Mouse (Mus musculus) heart, adult 2 months (tissue): ENCODE measurements around the gene Ahdc1. TPM values are rescaled to one million over a fixed set of nuclear protein-coding genes. Genes with fewer than 3 reads are reported as not detected.

ENCODE experiments used
- DNase-seq, 2 experiments: peaks; one replicate each; pipeline ENCODE4 v3.0.0; 2021
- H3K27ac ChIP-seq: fragments of 200-600 bp; 2 replicates; pipeline ENCODE4 v1.8.1; 2022
- H3K27me3 ChIP-seq: fragments of 200-500 bp; 2 replicates; pipeline ENCODE4 v1.6.1; 2012; ENCODE audit warnings: mild to moderate bottlenecking, low read length, inconsistent platforms, mixed read lengths; ENCODE audit not compliant: control insufficient read depth, insufficient read depth
- H3K36me3 ChIP-seq: fragments of 200-500 bp; 2 replicates; pipeline ENCODE4 v1.6.1; 2012; ENCODE audit warnings: low read length, inconsistent platforms; ENCODE audit not compliant: control insufficient read depth, insufficient read depth
- H3K4me1 ChIP-seq: fragments of 200-500 bp; 2 replicates; pipeline ENCODE4 v1.6.1; 2011; ENCODE audit warnings: low read length; ENCODE audit not compliant: control insufficient read depth, insufficient read depth
- H3K4me3 ChIP-seq: fragments of 200-600 bp; 2 replicates; pipeline ENCODE4 v1.8.1; 2022
- H3K79me2 ChIP-seq: fragments of 200-500 bp; replicated peaks from 2 replicates; pipeline ENCODE4 v1.6.1; 2012; ENCODE audit warnings: mild to moderate bottlenecking, inconsistent platforms, low read length, moderate library complexity, mixed read lengths; ENCODE audit not compliant: control insufficient read depth, insufficient read depth
- H3K9ac ChIP-seq: fragments of 200-500 bp; 2 replicates; pipeline ENCODE4 v1.6.1; 2012; ENCODE audit warnings: low read depth, mild to moderate bottlenecking, control low read depth, inconsistent platforms, low read length, mixed read lengths
- CTCF ChIP-seq: fragments of 200-600 bp; IDR thresholded peaks from 2 replicates; pipeline ENCODE4 v1.8.1; 2022; ENCODE audit warnings: antibody characterized with exemption, mild to moderate bottlenecking, moderate library complexity
- EP300 ChIP-seq: fragments of 200-500 bp; IDR thresholded peaks from 2 replicates; pipeline ENCODE4 v1.6.1; 2011; ENCODE audit warnings: low read depth, low read length, control low read depth; ENCODE audit not compliant: insufficient read depth
- POLR2A ChIP-seq: fragments of 200-500 bp; IDR thresholded peaks from 2 replicates; pipeline ENCODE4 v1.6.1; 2011; ENCODE audit warnings: mild to moderate bottlenecking, low read depth, low read length, control low read depth; ENCODE audit not compliant: insufficient read depth
- WGBS: fragments of 180-500 bp; shearing (Covaris S2); methylation state at CpG from one replicate; pipeline ENCODE4 v1.1.7; 2018; 5-methylcytosine and 5-hydroxymethylcytosine counted together
- intact Hi-C: fragments of 180-260 bp; cut with DNase I; formaldehyde crosslinking; loops from one replicate; pipeline ENCODE4 v1.15.1; 2025
- polyA plus RNA-seq: library from polyadenylated mRNA; depleted of rRNA; stranded (reverse); fragments of >200 nt; gene quantifications from 2 replicates; pipeline ENCODE4 v1.2.3, GENCODE M21; 2012
- total RNA-seq, 2 experiments: library from RNA; stranded (reverse); gene quantifications; 2 replicates each; pipeline ENCODE4 v1.2.3; 2021

Gene Ahdc1
- total and polyA plus RNA-seq, 3 experiments, result 21.8 to 50.9 (median 42.6) TPM

DNA sequence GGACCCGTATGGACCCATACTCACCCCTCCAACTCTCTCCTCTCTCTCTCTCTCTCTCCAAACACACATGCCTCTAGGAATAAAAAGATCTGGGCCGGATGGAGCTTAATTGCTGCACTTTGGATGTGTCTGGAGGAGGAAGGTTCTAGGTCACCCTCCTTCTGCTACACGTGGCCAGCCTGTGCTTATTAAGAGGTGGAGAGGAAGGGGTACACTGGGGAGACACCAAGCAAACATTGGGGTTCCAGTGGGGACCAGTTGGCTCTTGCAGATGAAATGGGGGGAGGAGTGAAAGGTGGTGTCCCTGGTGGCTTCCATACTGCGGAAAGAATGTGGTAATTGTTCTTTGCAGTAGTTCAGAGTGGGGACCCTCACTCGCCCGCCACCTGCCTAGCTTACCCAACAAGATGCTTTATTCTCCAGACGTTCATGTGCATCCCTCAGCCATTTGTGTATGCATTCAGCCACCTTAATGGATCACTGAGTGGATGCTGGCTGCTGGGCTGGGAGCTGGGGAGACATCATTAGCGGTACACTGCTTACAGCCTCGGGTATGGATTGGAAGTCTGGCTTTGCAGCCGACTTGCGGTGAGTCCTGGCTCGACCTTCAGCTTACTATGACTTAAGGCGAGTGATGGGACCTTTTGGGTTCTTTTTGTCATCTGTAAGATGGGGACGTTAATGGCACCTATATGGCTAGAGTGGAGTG is 104.8 kb downstream of the Ahdc1 start:
- WGBS, result 74% methylated on average over 14 of the region's 14 CpGs
- no peaks in the 10 kb centered on the region for H3K79me2 ChIP-seq
- H3K4me3 ChIP-seq, result no peak overlapping the region
- H3K27me3 ChIP-seq, result no peaks in the 10 kb centered on the region
- H3K27ac ChIP-seq, result peak overlapping the region; percentile 92
- H3K36me3 ChIP-seq, result no peaks in the 10 kb centered on the region
- peaks cover 21% of the 10 kb centered on the region for H3K4me1 ChIP-seq
- TF ChIP-seq CTCF (no peak), EP300 (no peak), POLR2A (no peak)
- no peak overlapping the region for H3K9ac ChIP-seq
- intact Hi-C loops, result loop anchor here (2.0 kb wide), 1 partner anchor 59 kb away; no protein-coding TSS in a partner anchor
- no peak for DNase-seq

DNA sequence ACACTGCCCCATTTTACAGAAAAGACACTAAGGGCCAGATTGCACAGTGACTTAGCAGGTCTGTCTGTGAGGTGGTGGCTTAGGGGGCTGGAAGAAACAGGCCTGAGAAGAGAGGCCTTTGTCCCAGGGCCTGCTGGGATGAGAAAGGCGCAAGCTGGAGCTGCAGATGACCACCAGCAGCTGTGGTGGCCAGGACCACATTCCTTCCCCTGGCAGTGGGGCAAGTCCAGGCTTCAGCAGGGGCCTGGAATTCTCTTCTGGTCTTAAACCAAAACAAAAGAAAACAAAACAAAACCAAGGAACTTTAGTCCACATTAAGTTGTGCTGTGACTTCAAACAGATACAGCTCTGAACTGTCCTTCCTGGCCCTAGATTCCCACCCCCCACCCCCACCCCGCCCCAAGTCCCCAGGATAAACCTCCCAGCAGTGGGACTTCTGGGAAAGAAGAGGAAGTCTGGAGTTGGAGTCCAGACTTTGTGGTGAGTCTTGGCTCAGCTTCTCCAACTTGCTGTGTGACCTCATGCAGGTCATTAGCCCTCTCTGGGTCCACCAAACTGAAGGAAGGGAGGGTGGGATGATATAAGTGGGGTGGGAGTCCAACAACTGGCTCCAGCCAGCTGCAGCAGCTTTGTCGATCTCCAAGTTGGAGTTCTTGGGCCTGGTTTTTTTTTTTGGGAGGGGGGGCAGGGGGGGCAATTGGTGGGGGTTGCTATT is 105.9 kb downstream of the Ahdc1 start:
- Histone ChIP-seq H3K27ac (peak overlapping the region; percentile 92), H3K36me3 (no peaks in the 10 kb centered on the region), H3K79me2 (no peaks in the 10 kb centered on the region), H3K4me1 (peaks cover 23% of the 10 kb centered on the region), H3K9ac (peak overlapping the region; percentile 4; the same call in 1 of the 2 replicates), H3K27me3 (no peaks in the 10 kb centered on the region), H3K4me3 (no peak overlapping the region)
- TF ChIP-seq POLR2A (no peak), CTCF (no peak), EP300 (no peak)
- DNase-seq, result peak; percentile 62 to 66
- intact Hi-C loops, result loop anchor here (1.0 to 2.0 kb wide), 2 partner anchors 15 to 60 kb away; no protein-coding TSS in a partner anchor
- WGBS, result 32% methylated on average over 3 of the region's 3 CpGs

DNA sequence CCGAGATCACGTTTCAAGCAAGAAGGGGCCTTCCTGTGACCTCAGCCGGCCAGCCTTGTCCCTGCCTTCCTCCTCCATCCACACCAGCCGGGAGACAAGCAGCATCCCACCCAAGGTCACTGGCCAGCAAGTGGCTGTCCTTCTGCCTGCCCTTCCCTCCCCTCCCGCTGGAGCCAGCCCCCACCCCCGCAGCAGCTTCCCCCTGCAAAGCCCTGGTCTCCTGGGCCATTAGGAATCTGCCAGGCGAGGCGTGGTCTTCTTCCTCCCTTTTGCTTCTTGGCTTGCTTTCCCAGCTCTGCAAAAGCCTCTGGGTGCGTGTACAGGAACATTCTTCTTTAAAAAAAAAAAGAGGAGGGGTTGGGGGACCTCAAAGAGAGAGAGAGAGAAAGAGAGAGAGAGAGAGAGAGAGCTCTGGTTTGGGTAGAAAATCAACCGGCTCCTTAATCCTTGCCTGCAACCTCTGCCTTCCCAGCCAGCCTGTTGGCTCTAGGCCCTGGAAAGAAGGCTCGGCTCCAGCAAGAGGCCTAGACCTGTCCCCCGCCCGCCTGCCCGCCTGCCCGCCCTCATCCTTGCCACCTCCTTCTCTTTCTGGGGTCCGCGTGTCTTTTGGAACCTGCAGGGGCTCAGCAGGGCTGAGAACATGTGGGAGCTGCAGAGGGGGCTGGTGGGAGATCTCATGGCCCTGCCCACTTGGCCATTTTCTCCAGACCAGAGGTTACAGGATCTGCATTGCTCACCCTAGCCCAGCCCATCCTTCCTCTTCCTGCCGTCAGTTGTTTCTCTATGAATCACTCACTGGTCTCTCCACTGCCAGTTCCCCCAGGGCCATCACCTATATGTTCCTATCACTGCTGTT is 106.7 kb downstream of the Ahdc1 start:
- Histone ChIP-seq H3K27ac (peak overlapping the region; percentile 92), H3K36me3 (peaks cover 2% of the 10 kb centered on the region; the same call in 1 of the 2 replicates), H3K9ac (peak overlapping the region; percentile 40; the same call in 1 of the 2 replicates), H3K4me3 (peak overlapping the region; percentile 23), H3K27me3 (no peaks in the 10 kb centered on the region), H3K79me2 (no peaks in the 10 kb centered on the region), H3K4me1 (peaks cover 24% of the 10 kb centered on the region)
- DNase-seq, result peak; percentile 89 to 90
- TF ChIP-seq POLR2A (peak; percentile 64), CTCF (0 out of 2 replicates have a peak, but pooled peaks have one; percentile 17), EP300 (peak; percentile 76; the same call in 1 of the 2 replicates)
- intact Hi-C loops, result loop anchor here (1.0 to 2.0 kb wide), 2 partner anchors 15 to 61 kb away; no protein-coding TSS in a partner anchor
- WGBS, result 6% methylated on average over 18 of the region's 18 CpGs

DNA sequence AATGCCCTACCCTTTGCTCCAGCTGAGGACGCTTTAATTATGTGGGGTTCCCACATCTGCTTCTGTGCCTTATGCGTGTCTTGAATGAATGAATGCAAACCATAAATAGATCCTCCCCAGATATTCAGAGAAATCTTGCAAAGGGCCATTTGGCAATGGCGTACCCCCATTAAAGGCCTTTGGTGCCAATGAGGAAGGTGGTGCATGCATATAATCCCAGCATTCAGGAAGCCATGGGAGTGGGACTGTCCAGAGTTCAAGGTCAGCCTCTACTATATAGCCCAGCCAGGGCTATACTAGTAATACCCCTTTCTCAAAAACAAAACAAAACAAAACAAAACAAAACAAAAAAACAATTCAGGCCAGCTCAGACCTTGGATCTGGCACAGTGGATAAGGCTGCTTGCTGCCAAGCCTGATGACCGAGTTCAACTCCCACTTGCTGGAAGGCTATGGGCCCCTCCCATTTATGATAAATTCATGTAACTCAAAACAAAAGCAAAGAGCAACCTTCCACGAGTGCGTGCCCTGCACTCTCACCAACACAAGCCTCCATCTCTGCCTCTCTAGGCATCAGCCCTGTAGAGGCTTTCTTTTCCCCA is 107.8 kb downstream of the Ahdc1 start:
- DNase-seq, result no peak
- H3K9ac ChIP-seq, result no peak overlapping the region
- TF ChIP-seq POLR2A (no peak), CTCF (no peak), EP300 (no peak)
- no peak overlapping the region for H3K4me3 ChIP-seq
- peaks cover 2% of the 10 kb centered on the region; the same call in 1 of the 2 replicates for H3K36me3 ChIP-seq
- H3K27me3 ChIP-seq, result no peaks in the 10 kb centered on the region
- peak overlapping the region; percentile 76 for H3K27ac ChIP-seq
- H3K79me2 ChIP-seq, result no peaks in the 10 kb centered on the region
- WGBS, result 59% methylated on average over 6 of the region's 6 CpGs
- peaks cover 20% of the 10 kb centered on the region for H3K4me1 ChIP-seq
- intact Hi-C loops, result no loop called here

DNA sequence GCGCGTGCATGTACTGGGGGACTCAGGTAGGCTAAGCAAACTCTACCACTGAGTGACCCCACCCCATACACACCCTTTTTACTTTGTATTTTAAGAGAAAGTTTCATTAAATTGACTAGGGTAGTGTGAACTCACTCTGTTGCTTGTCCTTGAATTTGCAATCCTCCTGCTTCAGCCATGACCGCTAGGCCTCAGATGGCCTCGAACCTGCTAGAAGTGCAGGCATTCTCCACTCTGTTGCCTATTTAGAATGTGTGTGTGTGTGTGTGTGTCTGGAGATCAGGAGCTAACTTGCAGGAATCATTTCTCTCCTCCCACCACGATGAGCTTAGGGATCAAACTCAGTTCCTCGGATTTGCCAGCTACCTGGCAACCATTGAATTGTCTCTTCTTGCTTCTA is 108.5 kb downstream of the Ahdc1 start:
- WGBS, result 88% methylated on average over 6 of the region's 6 CpGs
- intact Hi-C loops, result no loop called here
- H3K27ac ChIP-seq, result peak overlapping the region; percentile 6; the same call in 1 of the 2 replicates

More for the DNA sequence above, 108.5 kb downstream of the Ahdc1 start:
- Histone ChIP-seq H3K27me3 (no peaks in the 10 kb centered on the region), H3K4me3 (no peak overlapping the region), H3K79me2 (no peaks in the 10 kb centered on the region), H3K9ac (no peak overlapping the region), H3K4me1 (peaks cover 20% of the 10 kb centered on the region), H3K36me3 (peaks cover 2% of the 10 kb centered on the region; the same call in 1 of the 2 replicates)
- TF ChIP-seq CTCF, result no peak
- no peak for TF ChIP-seq POLR2A
- TF ChIP-seq EP300, result no peak
- no peak for DNase-seq
